Mouse (Mus musculus) ES-Bruce4 (cell line): ENCODE data around the gene Gm11020.
"Not testable (repeated sequence)": the region's sequence is repeated elsewhere in the genome, so short reads cannot be mapped to it uniquely, and the experiment has no call there.

Source experiments
- CTCF ChIP-seq: IDR thresholded peaks from one replicate; pipeline ENCODE4 v1.8.1; 2011; ENCODE audit warnings: low read depth, low read length
- EP300 ChIP-seq: IDR thresholded peaks from 2 replicates; pipeline ENCODE4 v1.6.1; 2011; ENCODE audit warnings: low read depth, low read length; ENCODE audit not compliant: insufficient read depth
- POLR2A ChIP-seq: IDR thresholded peaks from one replicate; pipeline ENCODE4 v1.8.1; 2011; ENCODE audit warnings: low read length; ENCODE audit not compliant: insufficient read depth

DNA sequence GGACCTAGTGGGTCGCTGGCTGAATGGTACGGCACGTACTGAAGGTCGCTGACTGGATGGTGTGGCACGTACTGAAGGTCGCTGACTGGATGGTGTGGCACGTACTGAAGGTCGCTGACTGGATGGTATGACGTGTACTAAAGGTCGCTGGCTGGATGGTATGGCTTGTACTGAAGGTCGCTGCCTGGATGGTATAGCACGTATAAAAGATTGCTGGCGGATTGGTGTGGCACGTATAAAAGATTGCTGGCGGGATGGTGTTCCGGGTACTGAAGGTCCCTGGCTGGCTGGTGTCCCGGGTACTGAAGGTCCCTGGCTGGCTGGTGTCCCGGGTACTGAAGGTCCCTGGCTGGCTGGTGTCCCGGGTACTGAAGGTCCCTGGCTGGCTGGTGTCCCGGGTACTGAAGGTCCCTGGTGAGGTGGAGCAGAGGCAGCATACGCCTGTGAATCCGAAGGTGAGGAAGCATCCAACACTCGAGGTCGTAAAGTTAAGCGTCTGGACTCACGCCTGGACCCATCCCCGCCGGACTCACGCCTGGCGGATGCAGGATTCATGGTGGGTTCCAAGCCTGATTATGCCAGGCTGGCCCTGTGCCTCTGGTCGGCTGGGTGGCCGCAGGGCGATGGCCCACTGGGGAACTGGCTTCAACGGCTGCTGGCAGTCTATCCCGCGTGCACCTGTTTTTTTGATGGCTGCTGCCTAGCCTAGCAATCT, 11.8 kb upstream of the Gm11020 start, which contains the start of the genes Gm45711 and Cmtm1:
- TF ChIP-seq CTCF, EP300, POLR2A: not testable (repeated sequence)
